Mouse (Mus musculus): Measurements from ENCODE around the gene Shh. TPM values are rescaled to one million over a fixed set of nuclear protein-coding genes. Genes with fewer than 3 reads are reported as not detected.
A peak's percentile ranks its signal among the peaks of the same experiment; 100 is the strongest.

The Shh gene
- 0.64 and 0.75 TPM in 2 replicates for polyA plus RNA-seq (2015; fragmentation: Nextera tagmentation; extraction: Ambion mirVana)

GRCm38 (mm10) chr5:28466760-28467306, at the start of gene Shh:
Gene Shh, minus strand, starts transcription at chr5:28467256.
- DNase-seq (ENCODE audit: low spot score) (no peak), ATAC-seq (replicated peaks; ENCODE audit: low FRiP score, low read depth) (no peak)
- peaks cover 69% of the 10 kb centered on the region for H3K27me3 ChIP-seq (ENCODE audit: insufficient read depth, low read length)
- H3K36me3 ChIP-seq (ENCODE audit: insufficient read depth, low read length), result no peaks in the 10 kb centered on the region
- H3K4me3 ChIP-seq (replicated peaks; ENCODE audit: low read depth, low read length), result peak within 1 kb of the TSS; percentile 29
- no peaks in the 10 kb centered on the region for H3K9me3 ChIP-seq (replicated peaks; ENCODE audit: low read length)
- TF ChIP-seq CTCF (IDR thresholded peaks at IDR 0.05; ENCODE audit: low read depth), result no peak
- H3K27ac ChIP-seq, result no peak within 1 kb of the TSS
- H3K9ac ChIP-seq (ENCODE audit: low read depth, low read length), result no peak within 1 kb of the TSS
- peak within 1 kb of the TSS; percentile 44 for H3K4me2 ChIP-seq (ENCODE audit: low read length)
- no peaks in the 10 kb centered on the region; the same call in 1 of the 2 replicates for H3K4me1 ChIP-seq (replicated peaks; ENCODE audit: insufficient read depth, low read length)
- under 1% methylated on average over 31 of the region's 31 CpGs for WGBS

GRCm38 (mm10) chr5:28500792-28501439, 33.9 kb upstream of the Shh start:
- H3K27ac ChIP-seq, result no peak overlapping the region
- no peak overlapping the region for H3K4me3 ChIP-seq (replicated peaks; ENCODE audit: low read depth, low read length)
- TF ChIP-seq CTCF (IDR thresholded peaks at IDR 0.05; ENCODE audit: low read depth), result no peak
- WGBS, result 33% methylated on average over 4 of the region's 4 CpGs
- DNase-seq (ENCODE audit: low spot score) (peak; percentile 54), ATAC-seq (replicated peaks; ENCODE audit: low FRiP score, low read depth) (peak; percentile 94)
- no peaks in the 10 kb centered on the region for H3K27me3 ChIP-seq (ENCODE audit: insufficient read depth, low read length)
- H3K4me1 ChIP-seq (replicated peaks; ENCODE audit: insufficient read depth, low read length), result no peaks in the 10 kb centered on the region; the same call in 1 of the 2 replicates
- no peaks in the 10 kb centered on the region for H3K9me3 ChIP-seq (replicated peaks; ENCODE audit: low read length)
- H3K4me2 ChIP-seq (ENCODE audit: low read length), result no peak overlapping the region
- H3K36me3 ChIP-seq (ENCODE audit: insufficient read depth, low read length), result no peaks in the 10 kb centered on the region
- no peak overlapping the region for H3K9ac ChIP-seq (ENCODE audit: low read depth, low read length)

GRCm38 (mm10) chr5:28498846-28499245, 31.8 kb upstream of the Shh start:
- ATAC-seq (replicated peaks; ENCODE audit: low FRiP score, low read depth), result no peak
- 86% methylated on average over 4 of the region's 4 CpGs for WGBS

GRCm38 (mm10) chr5:28495712-28496650, 28.9 kb upstream of the Shh start:
- no peak overlapping the region for H3K4me3 ChIP-seq (replicated peaks; ENCODE audit: low read depth, low read length)
- no peak overlapping the region for H3K4me2 ChIP-seq (ENCODE audit: low read length)
- no peak overlapping the region for H3K9ac ChIP-seq (ENCODE audit: low read depth, low read length)
- no peak overlapping the region for H3K27ac ChIP-seq
- no peak for DNase-seq (ENCODE audit: low spot score)
- no peak; the same call in 1 of the 2 replicates for ATAC-seq (replicated peaks; ENCODE audit: low FRiP score, low read depth)
- 77% methylated on average over 3 of the region's 3 CpGs for WGBS
- no peaks in the 10 kb centered on the region for H3K36me3 ChIP-seq (ENCODE audit: insufficient read depth, low read length)
- no peak for TF ChIP-seq CTCF (IDR thresholded peaks at IDR 0.05; ENCODE audit: low read depth)
- no peaks in the 10 kb centered on the region; the same call in 1 of the 2 replicates for H3K4me1 ChIP-seq (replicated peaks; ENCODE audit: insufficient read depth, low read length)
- no peaks in the 10 kb centered on the region for H3K27me3 ChIP-seq (ENCODE audit: insufficient read depth, low read length)
- no peaks in the 10 kb centered on the region for H3K9me3 ChIP-seq (replicated peaks; ENCODE audit: low read length)

More at GRCm38 (mm10) chr5:28498846-28499245, 31.8 kb upstream of the Shh start:
- Histone ChIP-seq H3K4me1 (replicated peaks; ENCODE audit: insufficient read depth, low read length) (no peaks in the 10 kb centered on the region; the same call in 1 of the 2 replicates), H3K4me2 (ENCODE audit: low read length) (no peak overlapping the region), H3K36me3 (ENCODE audit: insufficient read depth, low read length) (no peaks in the 10 kb centered on the region), H3K27me3 (ENCODE audit: insufficient read depth, low read length) (no peaks in the 10 kb centered on the region), H3K27ac (no peak overlapping the region), H3K9ac (ENCODE audit: low read depth, low read length) (no peak overlapping the region), H3K4me3 (replicated peaks; ENCODE audit: low read depth, low read length) (no peak overlapping the region), H3K9me3 (replicated peaks; ENCODE audit: low read length) (no peaks in the 10 kb centered on the region)
- DNase-seq (ENCODE audit: low spot score), result no peak
- no peak for TF ChIP-seq CTCF (IDR thresholded peaks at IDR 0.05; ENCODE audit: low read depth)

GRCm38 (mm10) chr5:28493550-28493949, 26.5 kb upstream of the Shh start:
- H3K4me3 ChIP-seq (replicated peaks; ENCODE audit: low read depth, low read length), result no peak overlapping the region
- no peaks in the 10 kb centered on the region for H3K4me1 ChIP-seq (replicated peaks; ENCODE audit: insufficient read depth, low read length)
- no peak overlapping the region for H3K4me2 ChIP-seq (ENCODE audit: low read length)
- no peak overlapping the region for H3K27ac ChIP-seq
- no peaks in the 10 kb centered on the region for H3K27me3 ChIP-seq (ENCODE audit: insufficient read depth, low read length)
- whole genome bisulfite sequencing, result 62% methylated on average over 3 of the region's 3 CpGs
- H3K9ac ChIP-seq (ENCODE audit: low read depth, low read length), result no peak overlapping the region
- H3K36me3 ChIP-seq (ENCODE audit: insufficient read depth, low read length), result no peaks in the 10 kb centered on the region
- DNase-seq (ENCODE audit: low spot score) (no peak), ATAC-seq (replicated peaks; ENCODE audit: low FRiP score, low read depth) (no peak)
- no peaks in the 10 kb centered on the region for H3K9me3 ChIP-seq (replicated peaks; ENCODE audit: low read length)
- TF ChIP-seq CTCF (IDR thresholded peaks at IDR 0.05; ENCODE audit: low read depth), result no peak

GRCm38 (mm10) chr5:28482991-28483390, 15.9 kb upstream of the Shh start:
- 74% methylated on average over 3 of the region's 3 CpGs for WGBS
- Histone ChIP-seq H3K4me1 (replicated peaks; ENCODE audit: insufficient read depth, low read length) (no peaks in the 10 kb centered on the region), H3K9me3 (replicated peaks; ENCODE audit: low read length) (no peaks in the 10 kb centered on the region), H3K27me3 (ENCODE audit: insufficient read depth, low read length) (no peaks in the 10 kb centered on the region), H3K4me2 (ENCODE audit: low read length) (no peak overlapping the region), H3K4me3 (replicated peaks; ENCODE audit: low read depth, low read length) (no peak overlapping the region), H3K27ac (no peak overlapping the region), H3K36me3 (ENCODE audit: insufficient read depth, low read length) (no peaks in the 10 kb centered on the region), H3K9ac (ENCODE audit: low read depth, low read length) (no peak overlapping the region)
- TF ChIP-seq CTCF (IDR thresholded peaks at IDR 0.05; ENCODE audit: low read depth), result no peak
- DNase-seq (ENCODE audit: low spot score), result no peak
- no peak for ATAC-seq (replicated peaks; ENCODE audit: low FRiP score, low read depth)
